Mouse (Mus musculus): ENCODE measurements around the gene Ddx20. TPM values are rescaled to one million over a fixed set of nuclear protein-coding genes. Genes with fewer than 3 reads are reported as not detected.

The Ddx20 gene
- total RNA-seq (2021): 10 to 100 TPM in 1 of 2 experiments, 1 to 10 TPM in 1; 9.0 to 10.2 TPM

DNA sequence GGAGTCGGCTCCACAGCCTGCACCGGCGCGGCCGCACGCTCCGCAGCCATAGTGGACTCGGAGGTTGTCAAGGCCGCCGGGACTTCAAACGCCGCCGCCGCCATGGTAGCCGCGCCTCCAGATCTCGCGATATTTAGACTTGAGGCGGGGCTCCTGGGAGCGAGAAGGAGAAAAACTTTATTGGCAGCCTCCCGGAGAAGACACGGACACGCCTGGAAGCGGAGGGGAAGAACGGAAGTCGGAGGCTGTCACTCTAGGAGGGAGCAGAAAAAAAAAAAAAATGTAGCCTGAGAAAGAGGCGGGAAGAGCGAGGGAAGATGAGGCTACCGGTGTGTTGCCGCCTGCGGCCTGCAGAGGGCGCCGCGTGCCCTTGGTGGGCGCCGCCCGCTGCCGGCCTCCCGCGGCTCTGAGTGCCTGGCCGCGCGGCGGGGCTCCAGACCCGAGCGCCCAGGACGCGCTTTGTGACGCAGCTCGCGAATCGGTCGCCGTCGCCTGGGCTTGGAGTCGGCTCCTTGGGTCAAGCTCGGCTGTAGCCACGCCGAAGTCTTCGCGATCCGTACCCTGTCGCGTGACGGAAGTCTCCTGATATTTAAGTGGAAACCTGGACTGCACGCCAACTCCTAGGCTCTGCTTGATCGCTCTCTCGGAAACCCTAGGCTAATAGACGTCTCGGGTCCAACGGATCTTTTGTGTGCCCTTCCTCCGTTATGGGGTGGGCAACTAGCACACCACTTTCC, at the start of gene Ddx20:
Gene Ddx20, minus strand, starts transcription at position 251 of the 737 bp plus-strand sequence.
- intact Hi-C loops (cut with DNase I): loop anchor here (1.0 to 5.0 kb wide), 4 partner anchors 39 to 271 kb away; partner anchors contain the start of gene Wdr77
- peak; percentile 93 for DNase-seq (ENCODE audit: low spot score)

DNA sequence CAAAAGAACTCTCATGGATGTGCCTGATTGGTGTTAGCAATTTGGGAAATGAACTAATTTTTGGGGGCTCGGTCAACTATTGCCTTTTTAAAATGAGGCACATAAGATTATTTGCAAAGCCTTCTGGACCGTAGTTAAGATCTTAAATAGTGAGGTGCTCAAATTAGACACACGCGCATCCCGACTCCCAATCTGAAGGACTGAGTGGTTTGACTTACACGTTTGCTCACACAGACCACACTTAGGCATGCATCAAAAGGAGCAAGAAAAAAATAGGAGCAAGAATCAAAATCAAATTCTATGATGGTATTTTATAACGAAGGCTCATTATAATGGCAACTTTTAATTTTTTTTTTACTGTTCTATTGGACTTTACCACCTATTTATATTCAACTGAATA, 49.7 kb upstream of the Ddx20 start:
- DNase-seq (ENCODE audit: low spot score): no peak
- intact Hi-C loops (cut with DNase I): loop anchor here (5.0 kb wide), 1 partner anchor 65 kb away; the partner anchor contains the start of gene Rap1a

DNA sequence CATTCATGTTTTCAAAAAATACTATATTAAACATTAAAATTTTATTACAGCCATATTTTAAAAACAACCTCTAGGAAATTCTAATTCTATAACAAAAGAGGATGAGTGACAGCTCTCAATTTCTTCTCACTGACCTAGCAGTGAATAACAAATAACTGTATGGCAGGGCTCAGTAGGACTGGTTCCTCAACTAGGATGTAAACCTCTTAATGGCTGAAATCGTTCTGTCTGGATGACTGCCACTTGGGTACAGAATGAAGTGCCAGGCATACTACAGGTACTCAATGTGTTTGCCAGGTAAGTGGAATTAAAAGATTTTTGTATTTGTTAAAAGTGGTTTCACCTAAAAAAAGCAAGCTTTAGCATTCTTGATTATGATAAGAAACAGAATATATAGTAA, 48.8 kb upstream of the Ddx20 start:
- intact Hi-C loops (cut with DNase I): loop anchor here (5.0 kb wide), 1 partner anchor 66 kb away; the partner anchor contains the start of gene Rap1a
- no peak for DNase-seq (ENCODE audit: low spot score)

DNA sequence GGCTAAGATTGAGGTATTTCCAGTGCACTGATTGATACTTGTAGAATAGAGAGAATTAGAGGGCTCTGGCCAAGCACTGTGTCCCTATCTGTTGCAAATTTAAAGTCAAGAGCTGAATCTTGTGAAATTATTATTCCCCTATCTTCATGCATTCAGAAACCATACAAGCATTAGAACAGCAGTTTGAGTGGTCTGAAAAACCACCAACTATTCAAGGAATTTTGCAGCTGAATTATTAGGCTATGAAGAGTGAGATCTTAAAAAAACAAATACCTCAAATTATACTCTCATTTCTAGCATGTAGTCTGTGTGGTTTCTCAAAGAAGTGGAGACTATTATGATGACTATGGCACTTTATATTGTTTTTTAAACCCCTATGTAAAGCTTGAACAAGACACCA, 47.9 kb upstream of the Ddx20 start:
- intact Hi-C loops (cut with DNase I): loop anchor here (5.0 kb wide), 1 partner anchor 67 kb away; the partner anchor contains the start of gene Rap1a
- DNase-seq (ENCODE audit: low spot score): no peak

DNA sequence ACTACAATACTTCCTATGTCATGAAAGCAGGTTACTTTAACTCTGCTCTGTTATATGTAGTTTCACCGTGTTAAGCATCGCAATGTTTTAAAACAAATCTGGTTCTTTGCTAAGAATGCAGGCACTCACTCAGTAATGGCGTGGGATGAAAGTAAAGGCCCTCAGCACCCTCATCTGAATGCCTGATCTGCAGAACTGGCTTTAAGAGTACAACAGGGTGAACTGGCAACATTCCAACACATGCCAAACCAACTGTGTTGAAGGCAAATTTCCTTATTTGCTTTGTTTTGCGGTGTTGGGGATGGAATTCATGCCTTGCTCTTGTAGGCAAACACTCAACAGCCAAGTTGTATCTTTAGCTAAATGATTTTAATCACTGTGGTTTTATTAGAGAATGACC, 46.2 kb upstream of the Ddx20 start:
- intact Hi-C loops (cut with DNase I): no loop called here
- no peak for DNase-seq (ENCODE audit: low spot score)

DNA sequence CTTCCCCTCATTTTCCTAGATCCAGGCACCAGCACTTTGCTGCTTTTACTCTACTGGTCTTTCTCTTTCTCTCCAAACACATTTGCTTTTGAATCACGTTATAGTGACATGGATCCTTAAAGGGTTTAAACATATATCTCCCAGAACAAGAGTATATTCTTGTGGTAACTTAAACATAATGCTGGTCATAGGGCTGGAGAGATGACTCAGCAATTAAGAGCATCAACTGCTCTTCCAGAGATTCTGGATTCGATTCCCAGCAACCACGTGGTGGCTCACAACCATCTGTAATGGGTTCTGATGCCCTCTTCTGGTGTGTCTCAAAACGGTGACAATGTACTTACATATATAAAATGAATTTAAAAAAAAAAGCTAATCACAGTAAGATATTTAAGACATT, 45.0 kb upstream of the Ddx20 start:
- intact Hi-C loops (cut with DNase I): no loop called here
- DNase-seq (ENCODE audit: low spot score): no peak

DNA sequence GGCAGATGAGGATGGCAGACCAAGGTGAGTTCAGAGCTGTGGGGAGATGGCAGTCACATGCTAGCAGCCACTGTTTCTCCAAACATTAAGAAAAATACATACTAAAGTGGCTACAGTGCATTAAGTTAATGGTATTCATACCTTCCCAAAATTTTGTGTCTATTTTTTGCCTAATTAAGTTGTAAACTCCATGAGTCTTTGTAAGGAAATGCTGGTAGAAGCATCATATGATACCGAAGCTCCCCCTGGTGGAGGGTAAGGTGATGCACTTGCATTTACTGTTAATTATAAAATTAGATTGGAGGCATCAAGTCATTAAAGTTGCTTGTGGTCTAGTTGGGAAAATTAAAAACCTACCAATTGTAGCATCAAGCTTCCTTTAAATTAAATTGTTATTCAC, 38.7 kb upstream of the Ddx20 start:
- intact Hi-C loops (cut with DNase I): loop anchor here (1.0 to 2.0 kb wide), 3 partner anchors 39 to 173 kb away; partner anchors contain the start of gene Ddx20
- no peak for DNase-seq (ENCODE audit: low spot score)

DNA sequence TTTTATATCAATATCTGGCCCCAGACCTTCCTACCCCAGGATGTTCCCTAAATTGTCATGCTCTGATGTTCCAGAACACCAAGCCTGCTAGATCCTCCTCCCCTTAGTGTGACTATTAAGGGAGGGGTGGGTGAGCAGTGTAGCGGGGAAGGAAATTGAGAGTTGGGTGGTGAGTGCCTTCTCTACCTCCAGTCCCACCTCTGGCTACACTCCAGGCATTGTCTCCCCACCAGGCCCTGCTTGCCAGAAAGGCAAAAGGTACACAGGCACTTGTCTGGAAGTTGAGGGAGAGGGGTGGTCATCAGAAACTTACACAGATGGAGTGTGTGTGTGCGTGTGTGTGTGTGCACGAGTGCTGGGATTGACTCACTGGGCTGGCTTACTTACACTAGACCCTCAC, 35.1 kb upstream of the Ddx20 start:
- intact Hi-C loops (cut with DNase I): no loop called here

DNA sequence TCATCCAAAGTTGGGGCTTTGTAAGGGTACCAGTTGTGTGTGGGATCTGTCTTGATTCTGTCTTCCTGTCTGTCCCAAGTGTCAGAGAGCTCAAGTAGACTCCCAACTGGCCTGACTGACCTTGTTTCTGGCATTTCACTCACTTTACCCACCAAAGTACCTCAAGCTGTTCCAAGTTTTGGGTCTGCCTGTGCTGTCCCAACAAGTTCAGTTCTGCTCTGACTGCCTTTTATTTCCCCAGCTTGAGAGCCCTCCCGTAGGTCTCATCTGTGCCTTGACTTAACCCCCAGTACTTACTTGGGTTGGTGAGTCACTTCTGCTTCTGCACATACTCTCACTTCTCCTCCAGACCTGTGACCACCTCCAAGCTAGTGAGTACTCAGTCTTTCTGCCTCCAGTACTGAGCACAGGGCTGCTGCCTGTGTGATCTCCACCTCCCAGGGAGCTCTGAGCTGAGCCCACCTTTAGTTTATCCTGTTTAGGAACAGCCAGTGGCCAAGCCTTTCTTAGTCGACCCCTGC, 34.4 kb upstream of the Ddx20 start:
- intact Hi-C loops (cut with DNase I): no loop called here
- no peak for DNase-seq (ENCODE audit: low spot score)

More for the DNA sequence above, 35.1 kb upstream of the Ddx20 start:
- no peak for DNase-seq (ENCODE audit: low spot score)

DNA sequence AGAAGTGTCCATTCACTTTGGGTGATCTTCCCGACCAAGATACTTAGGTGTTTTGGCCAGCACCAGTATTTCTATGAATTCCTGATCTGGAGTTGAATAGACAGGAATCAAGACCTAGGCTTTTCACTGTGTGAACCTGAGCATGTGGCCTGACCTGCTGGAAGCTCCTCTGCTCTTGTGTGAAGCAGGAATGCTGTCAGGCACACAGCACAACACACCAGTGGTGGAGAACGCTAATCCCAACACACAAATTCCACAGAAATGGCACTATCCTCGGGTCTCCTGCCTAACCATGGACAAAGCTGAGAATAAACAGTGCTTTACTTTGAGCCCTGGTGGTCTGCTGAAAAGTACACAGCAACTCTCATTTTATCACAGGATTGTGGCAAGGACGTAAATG, 33.1 kb upstream of the Ddx20 start:
- no peak for DNase-seq (ENCODE audit: low spot score)
- intact Hi-C loops (cut with DNase I): no loop called here

DNA sequence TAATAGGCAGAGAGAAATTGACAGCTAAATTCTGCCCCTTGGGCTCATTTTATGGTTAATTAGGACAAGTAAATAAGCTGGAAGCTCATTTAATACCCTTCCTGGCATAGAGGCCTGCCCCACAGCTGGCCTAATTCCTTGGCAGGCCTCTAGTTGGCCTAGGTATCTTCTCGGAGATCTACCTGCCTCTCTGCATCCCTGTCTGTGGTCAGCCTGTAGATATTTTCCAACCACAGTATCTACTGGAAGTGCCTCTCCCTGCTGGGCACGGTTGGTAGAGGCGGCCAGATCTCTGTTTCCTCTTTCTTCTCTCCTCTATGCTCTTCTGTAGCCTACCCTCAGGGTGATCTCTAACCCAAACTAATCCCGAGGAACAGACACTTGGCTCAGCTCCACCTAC, 32.6 kb upstream of the Ddx20 start:
- intact Hi-C loops (cut with DNase I): no loop called here
- no peak for DNase-seq (ENCODE audit: low spot score)

DNA sequence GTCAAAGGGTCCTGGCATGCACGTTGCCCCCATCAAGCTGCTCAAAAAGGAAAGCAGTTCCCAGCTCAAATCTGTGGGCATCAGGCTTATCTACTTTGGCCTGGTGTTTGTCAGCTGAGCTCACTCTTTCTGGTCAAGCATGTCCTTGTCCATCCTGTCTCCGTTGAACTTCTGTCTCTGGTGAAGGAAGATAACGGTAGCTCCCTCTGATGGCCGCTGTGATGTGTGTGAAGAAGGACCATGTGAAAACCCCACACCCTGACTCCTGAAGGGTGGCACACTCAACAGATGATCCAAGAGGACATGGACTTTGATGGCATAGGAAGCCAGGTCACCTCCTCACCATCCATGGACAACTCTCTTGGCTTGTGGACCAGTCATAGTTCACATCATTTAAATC, 31.4 kb upstream of the Ddx20 start:
- intact Hi-C loops (cut with DNase I): no loop called here
- no peak for DNase-seq (ENCODE audit: low spot score)

DNA sequence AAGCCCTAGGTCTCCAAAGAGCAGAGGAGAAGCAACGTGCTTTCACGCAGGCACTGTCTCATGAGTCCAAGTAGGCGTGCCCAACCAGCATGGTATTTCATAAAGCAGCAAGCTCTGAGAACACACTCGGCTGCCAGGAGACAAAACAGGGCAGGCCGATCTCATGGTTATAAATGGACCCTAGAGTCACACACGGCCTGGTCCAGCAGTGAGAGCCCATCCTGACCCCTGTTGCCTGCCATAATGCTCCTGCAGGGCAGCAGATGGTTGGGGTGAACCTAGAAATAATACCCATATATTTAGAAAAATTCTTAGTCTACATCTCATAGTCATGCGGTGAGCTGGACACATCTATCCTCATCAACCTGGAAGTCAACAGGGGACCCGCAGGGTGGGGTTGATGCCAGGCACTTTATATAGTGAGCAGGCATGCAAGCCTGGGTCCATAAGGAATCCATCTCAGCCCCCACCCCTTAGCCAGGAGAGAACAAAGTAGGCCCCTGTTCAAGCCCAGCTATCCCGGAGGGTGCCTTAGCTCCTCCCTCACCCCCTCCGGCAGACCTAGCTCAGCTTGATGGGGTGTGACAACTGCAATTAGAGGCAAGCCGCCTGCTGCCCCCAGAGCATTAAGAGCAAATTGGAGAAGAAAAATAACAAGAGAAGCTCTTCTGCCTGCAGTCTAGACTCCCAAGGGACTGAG, 30.6 kb upstream of the Ddx20 start:
- intact Hi-C loops (cut with DNase I): no loop called here

DNA sequence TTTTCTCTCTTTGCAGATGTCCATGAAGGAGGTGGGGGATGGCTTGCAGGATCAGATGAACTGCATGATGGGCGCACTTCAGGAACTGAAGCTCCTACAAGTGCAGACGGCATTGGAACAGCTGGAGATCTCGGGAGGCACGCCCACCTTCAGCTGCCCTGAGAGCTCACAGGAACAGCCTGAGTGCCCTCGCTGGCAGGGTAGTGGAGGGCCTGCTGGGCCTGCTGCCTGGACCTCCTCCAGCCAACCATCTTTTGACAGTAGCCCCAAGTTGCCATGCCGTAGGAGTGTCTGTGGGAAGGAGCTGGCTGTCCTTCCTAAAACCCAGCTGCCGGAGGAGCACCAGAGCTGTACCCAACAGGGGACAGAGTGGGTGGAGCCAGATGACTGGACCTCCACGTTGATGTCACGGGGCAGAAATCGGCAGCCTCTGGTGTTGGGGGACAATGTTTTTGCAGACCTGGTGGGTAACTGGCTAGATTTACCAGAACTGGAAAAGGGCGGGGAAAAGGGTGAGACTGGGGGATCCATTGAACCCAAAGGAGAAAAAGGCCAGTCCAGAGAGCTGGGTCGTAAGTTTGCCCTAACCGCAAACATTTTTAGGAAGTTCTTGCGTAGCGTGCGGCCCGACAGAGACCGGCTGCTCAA, 29.1 kb upstream of the Ddx20 start:
- DNase-seq (ENCODE audit: low spot score): no peak

More for the DNA sequence above, 30.6 kb upstream of the Ddx20 start:
- no peak for DNase-seq (ENCODE audit: low spot score)

DNA sequence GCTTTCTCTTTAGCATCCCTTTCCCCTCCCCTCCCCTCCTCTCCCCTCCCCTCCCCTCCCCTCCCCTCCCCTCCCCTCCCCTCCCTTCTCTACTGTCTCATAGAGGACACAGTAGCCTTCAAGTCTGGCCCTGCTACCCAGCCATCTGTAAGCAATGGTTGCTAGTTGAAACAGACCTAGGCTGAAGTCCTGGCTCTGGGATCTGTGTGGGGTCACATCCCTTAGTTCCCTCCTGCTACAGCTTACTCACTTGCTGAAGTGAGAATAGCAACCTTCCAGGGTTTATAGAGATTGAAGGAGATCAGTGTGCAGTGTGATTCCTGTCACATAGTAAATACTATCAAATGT, 27.4 kb upstream of the Ddx20 start:
- intact Hi-C loops (cut with DNase I): no loop called here
- DNase-seq (ENCODE audit: low spot score): no peak

More for the DNA sequence above, 29.1 kb upstream of the Ddx20 start:
- intact Hi-C loops (cut with DNase I): no loop called here

DNA sequence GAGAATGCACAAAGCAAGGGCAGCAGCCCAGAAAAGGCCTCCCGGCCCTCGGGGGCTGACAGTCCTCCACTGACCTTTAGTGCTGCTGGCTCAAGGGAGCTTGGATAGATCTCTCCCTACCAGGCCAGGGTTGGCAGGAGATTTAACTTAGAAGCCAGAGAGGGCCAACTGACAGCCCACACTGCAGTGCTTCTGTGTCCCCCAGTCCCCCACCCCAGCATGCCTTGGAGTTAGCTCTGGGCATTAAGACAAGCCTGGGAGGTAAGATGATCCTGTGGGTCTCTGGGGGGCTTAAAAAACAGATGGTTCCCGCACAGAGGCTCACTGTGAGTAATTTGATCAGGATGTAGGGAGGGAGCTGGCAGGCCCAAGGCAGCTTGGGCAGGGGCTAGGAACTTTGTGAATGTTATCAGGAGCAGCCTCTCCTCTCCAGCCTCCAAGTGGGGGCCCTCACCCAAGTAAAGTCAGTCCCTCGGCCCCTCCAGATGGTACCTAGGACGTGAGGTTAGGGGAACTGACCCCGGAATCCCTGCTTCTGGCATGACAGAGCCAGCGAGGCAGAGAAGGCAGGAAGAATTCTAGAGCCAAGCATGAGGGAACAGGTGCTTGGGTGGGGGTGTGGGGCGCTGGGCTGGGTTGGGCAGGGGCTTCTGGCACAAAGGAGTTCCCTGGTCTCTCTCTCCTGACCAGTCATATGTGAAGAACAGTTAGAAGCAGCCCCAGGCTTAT, 26.9 kb upstream of the Ddx20 start:
- intact Hi-C loops (cut with DNase I): no loop called here
- DNase-seq (ENCODE audit: low spot score): no peak

DNA sequence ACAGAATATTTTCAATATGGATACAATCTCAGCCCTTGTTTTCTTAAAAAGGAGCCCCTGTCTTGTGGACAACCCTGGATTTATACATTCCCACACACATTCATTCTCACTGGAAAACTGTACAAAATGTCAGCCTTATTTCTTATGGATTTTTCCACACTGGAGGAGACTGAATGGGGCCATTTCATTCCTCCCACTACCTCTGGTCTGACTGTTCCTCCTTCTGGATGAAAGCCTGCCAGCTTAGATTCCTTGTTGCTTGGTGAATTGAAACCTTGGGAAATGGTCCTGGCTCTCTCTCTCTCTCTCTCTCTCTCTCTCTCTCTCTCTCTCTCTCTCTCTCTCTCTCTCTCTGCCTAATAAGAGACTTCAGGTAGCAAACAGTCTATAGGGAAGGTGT, 25.5 kb upstream of the Ddx20 start:
- DNase-seq (ENCODE audit: low spot score): no peak
- intact Hi-C loops (cut with DNase I): no loop called here

DNA sequence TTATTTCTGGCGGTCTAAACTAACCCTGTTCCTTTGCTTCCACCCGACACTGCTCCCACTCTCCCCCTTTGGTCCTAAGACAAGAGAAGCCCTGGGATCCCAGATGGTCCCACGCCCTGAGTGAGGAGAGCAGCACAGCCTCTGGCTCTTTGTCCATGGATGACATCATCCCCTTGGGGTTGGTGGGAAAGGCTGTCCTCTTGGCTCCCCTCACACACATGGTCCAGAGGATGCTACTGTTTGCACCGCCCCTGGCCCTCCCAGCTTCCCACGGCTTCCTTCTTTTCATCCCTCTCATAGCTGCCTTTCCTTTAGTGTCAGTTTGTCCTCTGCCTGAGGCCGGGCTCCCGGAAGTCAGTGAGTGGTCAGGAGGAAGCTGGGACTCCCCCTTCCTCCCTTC, 24.4 kb upstream of the Ddx20 start:
- intact Hi-C loops (cut with DNase I): no loop called here
- peak; percentile 70 for DNase-seq (ENCODE audit: low spot score)

DNA sequence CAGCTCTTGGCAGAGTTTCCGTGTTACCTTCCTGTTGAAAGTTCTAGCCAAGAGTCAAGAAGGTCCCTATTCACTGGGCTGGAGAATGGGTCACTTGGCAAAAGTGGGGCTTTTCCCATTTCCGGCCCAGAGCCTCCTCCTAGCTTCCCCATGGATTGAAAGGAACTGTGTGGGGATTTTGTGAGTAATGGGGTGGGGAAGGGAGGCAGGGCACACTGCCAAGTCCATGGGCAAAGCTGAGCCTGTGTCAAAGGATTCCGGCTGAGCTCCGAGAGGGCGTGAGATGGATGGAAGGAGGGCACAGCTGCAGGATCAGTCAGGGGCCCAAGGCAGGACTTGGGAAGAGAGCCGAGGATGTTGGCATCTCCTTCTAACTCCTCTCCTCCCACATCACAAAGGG, 22.9 kb upstream of the Ddx20 start:
- no peak for DNase-seq (ENCODE audit: low spot score)
- intact Hi-C loops (cut with DNase I): no loop called here

DNA sequence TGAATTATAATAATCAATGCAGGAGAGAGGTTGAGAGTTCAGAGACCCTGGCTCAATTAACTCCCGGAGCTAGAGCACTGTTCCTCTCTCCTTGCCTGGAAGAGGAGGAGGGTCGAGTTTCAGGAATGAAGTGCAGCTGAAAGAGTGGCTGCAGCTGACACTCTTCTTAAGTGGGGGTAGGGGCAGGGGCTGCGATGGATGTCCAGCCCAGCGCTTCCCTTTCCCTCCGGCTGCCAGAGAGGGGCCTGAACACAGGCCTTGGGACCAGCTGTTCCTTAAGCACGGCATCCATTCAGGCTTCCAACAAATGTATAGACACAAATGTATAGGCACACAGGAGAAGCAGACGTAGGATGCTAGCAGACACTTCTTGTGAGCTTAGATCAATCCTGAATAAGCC, 20.2 kb upstream of the Ddx20 start:
- intact Hi-C loops (cut with DNase I): no loop called here
- DNase-seq (ENCODE audit: low spot score): no peak

Measured in heart, postnatal 25 days (tissue).